Mouse (Mus musculus) embryo, embryonic 11 days (tissue): ENCODE measurements at regions not wholly inside any gene's neighbourhood (a gene's known extent, or its start where the extent isn't known, plus 50 kb on each side); places are given as distances from the start of the nearest gene placed in this dataset.
A peak's percentile ranks its signal among the peaks of the same experiment; 100 is the strongest.

ENCODE experiments used
- DNase-seq: peaks from one replicate; pipeline ENCODE4 v3.0.0-alpha.2; 2015

GRCm38 (mm10) chr14:110276192-110276591, 478.8 kb downstream of the Slitrk6 start:
- peak; percentile 52 for DNase-seq

GRCm38 (mm10) chr14:110271270-110271669, 483.7 kb downstream of the Slitrk6 start:
- no peak for DNase-seq

GRCm38 (mm10) chr14:110244466-110244865, 510.5 kb downstream of the Slitrk6 start:
- no peak for DNase-seq

- no peak for DNase-seq
Measured at GRCm38 (mm10) chr14:110243549-110243948, 511.4 kb downstream of the Slitrk6 start.

- peak; percentile 3 for DNase-seq
Measured at GRCm38 (mm10) chr14:110238800-110239199, 516.1 kb downstream of the Slitrk6 start.

- no peak for DNase-seq
Measured at GRCm38 (mm10) chr14:110224678-110225446, 530.1 kb downstream of the Slitrk6 start.

- DNase-seq: no peak
Measured at GRCm38 (mm10) chr14:110190987-110191607, 563.9 kb downstream of the Slitrk6 start.

- DNase-seq: no peak
Measured at GRCm38 (mm10) chr14:110190471-110190870, 564.5 kb downstream of the Slitrk6 start.

GRCm38 (mm10) chr14:110179166-110179565, 575.8 kb downstream of the Slitrk6 start:
- no peak for DNase-seq

GRCm38 (mm10) chr14:110171162-110172117, 583.5 kb downstream of the Slitrk6 start:
- no peak for DNase-seq

- DNase-seq: no peak
Measured at GRCm38 (mm10) chr14:110168632-110169031, 586.3 kb downstream of the Slitrk6 start.

- DNase-seq: peak; percentile 3
Measured at GRCm38 (mm10) chr14:110128265-110128664, 626.7 kb downstream of the Slitrk6 start.

GRCm38 (mm10) chr14:110125936-110126710, 628.8 kb downstream of the Slitrk6 start:
- DNase-seq: no peak

GRCm38 (mm10) chr14:110122710-110123109, 632.2 kb downstream of the Slitrk6 start:
- DNase-seq: no peak

- no peak for DNase-seq
Measured at GRCm38 (mm10) chr14:110115578-110115977, 639.4 kb downstream of the Slitrk6 start.

GRCm38 (mm10) chr14:110100852-110101251, 654.1 kb downstream of the Slitrk6 start:
- no peak for DNase-seq

GRCm38 (mm10) chr14:110078351-110078750, 676.6 kb downstream of the Slitrk6 start:
- DNase-seq: peak; percentile 60

GRCm38 (mm10) chr14:110047748-110048147, 707.2 kb downstream of the Slitrk6 start:
- peak; percentile 48 for DNase-seq

- no peak for DNase-seq
Measured at GRCm38 (mm10) chr14:110043211-110043610, 711.7 kb downstream of the Slitrk6 start.

- no peak for DNase-seq
Measured at GRCm38 (mm10) chr14:110021812-110022211, 733.1 kb downstream of the Slitrk6 start.

- DNase-seq: no peak
Measured at GRCm38 (mm10) chr14:110015126-110015525, 739.8 kb downstream of the Slitrk6 start.

- no peak for DNase-seq
Measured at GRCm38 (mm10) chr14:110013229-110013628, 741.7 kb downstream of the Slitrk6 start.
